Mouse (Mus musculus): ENCODE results near the gene Fgfr2.

DNA sequence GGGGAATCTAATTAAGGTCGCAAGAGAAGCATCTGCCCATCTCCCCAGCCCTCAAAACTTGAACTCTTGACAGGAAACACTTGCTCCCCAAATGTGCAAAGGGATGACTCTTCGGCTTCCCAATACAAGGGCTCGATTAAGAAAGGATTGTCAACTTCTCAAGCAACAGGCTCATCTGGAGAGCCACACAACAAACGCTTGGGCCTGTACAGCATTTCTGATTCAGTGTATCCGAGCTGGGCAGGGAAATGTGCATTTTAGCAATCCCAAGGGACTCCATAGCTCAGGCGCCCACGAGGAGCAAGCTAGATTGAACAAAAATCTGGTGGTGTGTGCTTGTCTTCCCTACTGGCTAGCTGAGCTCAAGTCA is 2576.7 kb downstream of the Fgfr2 start:
- TF ChIP-seq CTCF (conservative IDR thresholded peaks at IDR 0.05; ENCODE audit: insufficient read depth, insufficient read length, low read depth, low read length) (no peak), POLR2A (IDR thresholded peaks at IDR 0.05; ENCODE audit: low read depth, low read length) (no peak)

All from kidney, adult 2 months (tissue).